Mouse (Mus musculus): ENCODE measurements around the gene Il20rb. TPM values are rescaled to one million over a fixed set of nuclear protein-coding genes. Genes with fewer than 3 reads are reported as not detected.

Gene Il20rb
- polyA plus RNA-seq, 1 experiment = 8.3 TPM

DNA sequence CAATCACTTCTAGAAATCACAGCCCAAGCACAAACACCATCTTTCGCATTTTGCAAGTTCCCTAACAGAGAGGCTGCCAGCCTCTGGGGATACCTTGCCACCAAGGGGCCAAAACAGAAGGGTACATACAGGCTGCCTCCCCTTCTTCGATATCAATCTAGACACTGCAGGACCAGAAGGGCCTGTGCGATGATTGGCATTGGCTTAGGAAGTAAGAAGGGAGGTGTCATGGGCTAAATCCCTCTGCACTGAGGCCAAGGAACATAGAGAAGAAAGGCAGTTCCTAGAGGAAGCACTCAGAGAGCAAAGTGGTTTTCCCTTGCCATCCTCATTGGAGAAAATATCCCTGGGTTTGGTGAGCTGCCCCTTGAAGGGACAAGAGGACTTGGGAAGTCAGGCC, 16.9 kb downstream of the Il20rb start:
- Histone ChIP-seq H3K4me3 (ENCODE audit: control insufficient read depth, insufficient read depth, low read length) (no peak overlapping the region), H3K27ac (ENCODE audit: control insufficient read depth, insufficient read depth, low read length) (no peak overlapping the region), H3K27me3 (ENCODE audit: control insufficient read depth, insufficient read depth, low read length) (no peaks in the 10 kb centered on the region), H3K36me3 (ENCODE audit: control insufficient read depth, insufficient read depth, low read length) (no peaks in the 10 kb centered on the region), H3K4me1 (replicated peaks; ENCODE audit: control insufficient read depth, insufficient read depth, low read length) (peaks cover 10% of the 10 kb centered on the region; the same call in 1 of the 2 replicates)
- no peak for TF ChIP-seq POLR2A (IDR thresholded peaks at IDR 0.05; ENCODE audit: control insufficient read depth, extremely low read depth, insufficient read depth, low read length, poor library complexity)
- TF ChIP-seq CTCF (IDR thresholded peaks at IDR 0.05; ENCODE audit: borderline replicate concordance, control insufficient read depth, extremely low read depth, insufficient read depth, low read length, poor library complexity) = no peak
- 94% methylated on average over 3 of the region's 3 CpGs for WGBS
- DNase-seq = no peak

DNA sequence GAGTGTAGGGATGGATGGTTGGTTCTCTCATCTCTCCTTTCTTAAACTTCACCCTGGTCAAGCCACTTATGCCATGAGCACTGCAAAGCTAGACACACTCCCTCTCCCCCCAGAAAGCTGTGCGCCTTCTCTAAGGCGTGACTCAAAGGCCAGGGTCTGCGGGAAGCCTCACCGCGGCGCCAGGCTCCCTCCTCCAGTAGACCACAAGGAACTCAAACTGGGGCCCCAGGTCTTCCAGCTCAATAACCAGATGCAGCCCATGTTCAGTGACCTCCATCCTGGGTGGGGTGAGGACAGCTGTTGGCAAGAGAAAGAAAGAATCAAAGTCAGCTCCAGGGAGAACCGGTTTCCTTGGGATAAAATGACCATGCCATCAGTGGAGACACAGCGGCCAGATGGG, 18.4 kb downstream of the Il20rb start:
- no peak overlapping the region for H3K4me3 ChIP-seq (ENCODE audit: control insufficient read depth, insufficient read depth, low read length)
- WGBS = 89% methylated on average over 8 of the region's 8 CpGs
- no peaks in the 10 kb centered on the region for H3K36me3 ChIP-seq (ENCODE audit: control insufficient read depth, insufficient read depth, low read length)
- no peaks in the 10 kb centered on the region for H3K27me3 ChIP-seq (ENCODE audit: control insufficient read depth, insufficient read depth, low read length)
- H3K27ac ChIP-seq (ENCODE audit: control insufficient read depth, insufficient read depth, low read length) = no peak overlapping the region
- peaks cover 16% of the 10 kb centered on the region for H3K4me1 ChIP-seq (replicated peaks; ENCODE audit: control insufficient read depth, insufficient read depth, low read length)
- TF ChIP-seq CTCF (IDR thresholded peaks at IDR 0.05; ENCODE audit: borderline replicate concordance, control insufficient read depth, extremely low read depth, insufficient read depth, low read length, poor library complexity) (no peak), POLR2A (IDR thresholded peaks at IDR 0.05; ENCODE audit: control insufficient read depth, extremely low read depth, insufficient read depth, low read length, poor library complexity) (no peak)
- DNase-seq = no peak

DNA sequence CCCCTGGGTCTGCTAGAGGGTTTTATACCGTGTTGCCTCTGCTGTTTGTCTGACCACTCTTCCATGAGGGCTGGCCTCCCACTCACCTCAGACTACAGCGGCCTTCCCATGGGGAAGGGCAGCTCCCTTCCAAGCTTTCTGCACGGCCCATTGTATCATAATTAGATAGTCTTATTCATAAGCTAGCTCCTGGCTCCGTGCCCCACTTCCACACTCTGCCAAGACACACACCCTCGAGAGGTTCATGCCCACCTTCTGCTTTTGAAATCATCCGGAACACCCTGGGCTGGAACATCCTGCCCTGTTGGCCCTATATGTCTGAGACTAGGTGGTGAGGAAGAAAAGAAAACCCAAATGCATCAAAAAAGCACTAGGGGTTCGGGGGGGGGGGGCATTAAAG, 18.9 kb downstream of the Il20rb start:
- Histone ChIP-seq H3K36me3 (ENCODE audit: control insufficient read depth, insufficient read depth, low read length) (no peaks in the 10 kb centered on the region), H3K27me3 (ENCODE audit: control insufficient read depth, insufficient read depth, low read length) (no peaks in the 10 kb centered on the region), H3K4me1 (replicated peaks; ENCODE audit: control insufficient read depth, insufficient read depth, low read length) (peaks cover 16% of the 10 kb centered on the region), H3K27ac (ENCODE audit: control insufficient read depth, insufficient read depth, low read length) (no peak overlapping the region), H3K4me3 (ENCODE audit: control insufficient read depth, insufficient read depth, low read length) (no peak overlapping the region)
- 91% methylated on average over 7 of the region's 7 CpGs for WGBS
- TF ChIP-seq POLR2A (IDR thresholded peaks at IDR 0.05; ENCODE audit: control insufficient read depth, extremely low read depth, insufficient read depth, low read length, poor library complexity) = no peak
- TF ChIP-seq CTCF (IDR thresholded peaks at IDR 0.05; ENCODE audit: borderline replicate concordance, control insufficient read depth, extremely low read depth, insufficient read depth, low read length, poor library complexity) = no peak
- no peak for DNase-seq

DNA sequence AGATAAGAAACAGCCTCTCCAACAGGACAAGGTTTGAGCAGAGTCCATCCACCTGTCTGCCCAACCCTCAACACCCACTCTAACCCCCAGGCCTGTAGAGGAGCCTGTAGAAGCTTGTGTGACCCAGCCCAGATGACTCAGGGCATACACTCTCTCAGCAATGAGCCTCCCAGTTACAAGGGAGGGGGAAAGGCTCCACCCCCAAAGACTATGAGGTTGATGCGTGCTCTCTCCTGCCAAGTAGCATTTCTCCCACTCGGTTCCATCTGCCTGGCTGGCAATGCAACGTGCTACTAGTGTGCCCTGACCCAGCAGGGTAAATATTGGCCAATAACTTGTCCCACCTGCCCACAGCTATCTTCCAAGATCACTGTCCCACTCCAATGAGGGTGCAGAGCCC, 19.8 kb downstream of the Il20rb start:
- peaks cover 23% of the 10 kb centered on the region for H3K4me1 ChIP-seq (replicated peaks; ENCODE audit: control insufficient read depth, insufficient read depth, low read length)
- H3K27me3 ChIP-seq (ENCODE audit: control insufficient read depth, insufficient read depth, low read length) = no peaks in the 10 kb centered on the region
- 91% methylated on average over 3 of the region's 3 CpGs for WGBS
- TF ChIP-seq POLR2A (IDR thresholded peaks at IDR 0.05; ENCODE audit: control insufficient read depth, extremely low read depth, insufficient read depth, low read length, poor library complexity) = no peak
- TF ChIP-seq CTCF (IDR thresholded peaks at IDR 0.05; ENCODE audit: borderline replicate concordance, control insufficient read depth, extremely low read depth, insufficient read depth, low read length, poor library complexity) = no peak
- DNase-seq = no peak
- no peaks in the 10 kb centered on the region for H3K36me3 ChIP-seq (ENCODE audit: control insufficient read depth, insufficient read depth, low read length)
- no peak overlapping the region for H3K27ac ChIP-seq (ENCODE audit: control insufficient read depth, insufficient read depth, low read length)
- H3K4me3 ChIP-seq (ENCODE audit: control insufficient read depth, insufficient read depth, low read length) = no peak overlapping the region

DNA sequence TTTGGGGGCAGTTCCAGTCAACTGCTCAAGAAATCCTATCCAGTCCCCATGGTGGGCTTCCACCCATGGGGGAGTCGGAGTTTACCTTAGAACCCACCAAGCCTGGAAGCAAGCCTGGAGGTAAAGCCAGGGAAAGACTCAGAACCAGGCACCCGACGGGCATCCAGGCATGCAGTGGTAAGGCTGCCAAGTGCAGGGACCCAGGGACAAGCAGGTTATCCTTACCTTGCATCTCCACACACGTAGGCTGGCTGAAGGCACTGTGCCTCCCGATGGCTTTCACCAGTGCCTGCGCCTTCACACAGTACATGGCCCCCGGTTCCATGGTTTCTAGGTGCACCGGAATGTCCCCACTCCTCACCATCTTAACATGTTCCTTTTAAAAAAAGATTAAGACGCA, 20.6 kb downstream of the Il20rb start:
- peaks cover 26% of the 10 kb centered on the region for H3K4me1 ChIP-seq (replicated peaks; ENCODE audit: control insufficient read depth, insufficient read depth, low read length)
- TF ChIP-seq POLR2A (IDR thresholded peaks at IDR 0.05; ENCODE audit: control insufficient read depth, extremely low read depth, insufficient read depth, low read length, poor library complexity) = no peak
- TF ChIP-seq CTCF (IDR thresholded peaks at IDR 0.05; ENCODE audit: borderline replicate concordance, control insufficient read depth, extremely low read depth, insufficient read depth, low read length, poor library complexity) = no peak
- WGBS = 98% methylated on average over 9 of the region's 9 CpGs
- no peak overlapping the region for H3K4me3 ChIP-seq (ENCODE audit: control insufficient read depth, insufficient read depth, low read length)
- no peaks in the 10 kb centered on the region for H3K36me3 ChIP-seq (ENCODE audit: control insufficient read depth, insufficient read depth, low read length)
- H3K27me3 ChIP-seq (ENCODE audit: control insufficient read depth, insufficient read depth, low read length) = no peaks in the 10 kb centered on the region
- DNase-seq = no peak
- no peak overlapping the region for H3K27ac ChIP-seq (ENCODE audit: control insufficient read depth, insufficient read depth, low read length)

DNA sequence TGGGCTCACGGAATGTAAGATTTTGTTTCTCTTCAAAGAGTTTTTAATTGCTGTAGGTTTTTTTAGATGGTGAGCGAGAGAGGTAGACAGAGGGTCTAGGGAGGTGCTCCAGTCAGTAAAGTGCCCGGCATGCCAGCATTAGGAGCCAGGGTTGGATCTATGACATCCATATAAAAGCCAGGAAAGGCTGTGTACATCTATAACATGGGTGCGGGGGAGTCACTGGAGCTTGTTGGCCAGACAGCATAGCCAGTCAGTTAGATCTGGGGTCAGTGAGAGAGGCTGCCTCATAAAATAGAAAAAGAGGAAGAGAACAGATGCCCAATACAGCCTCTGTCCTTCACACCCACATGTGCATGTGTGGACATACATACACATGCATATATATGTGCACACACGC, 21.2 kb downstream of the Il20rb start:
- DNase-seq = no peak
- 98% methylated on average over 5 of the region's 5 CpGs for WGBS
- TF ChIP-seq CTCF (IDR thresholded peaks at IDR 0.05; ENCODE audit: borderline replicate concordance, control insufficient read depth, extremely low read depth, insufficient read depth, low read length, poor library complexity) (no peak), POLR2A (IDR thresholded peaks at IDR 0.05; ENCODE audit: control insufficient read depth, extremely low read depth, insufficient read depth, low read length, poor library complexity) (no peak)
- Histone ChIP-seq H3K27me3 (ENCODE audit: control insufficient read depth, insufficient read depth, low read length) (no peaks in the 10 kb centered on the region), H3K36me3 (ENCODE audit: control insufficient read depth, insufficient read depth, low read length) (no peaks in the 10 kb centered on the region), H3K4me3 (ENCODE audit: control insufficient read depth, insufficient read depth, low read length) (no peak overlapping the region), H3K27ac (ENCODE audit: control insufficient read depth, insufficient read depth, low read length) (no peak overlapping the region), H3K4me1 (replicated peaks; ENCODE audit: control insufficient read depth, insufficient read depth, low read length) (peaks cover 29% of the 10 kb centered on the region)

DNA sequence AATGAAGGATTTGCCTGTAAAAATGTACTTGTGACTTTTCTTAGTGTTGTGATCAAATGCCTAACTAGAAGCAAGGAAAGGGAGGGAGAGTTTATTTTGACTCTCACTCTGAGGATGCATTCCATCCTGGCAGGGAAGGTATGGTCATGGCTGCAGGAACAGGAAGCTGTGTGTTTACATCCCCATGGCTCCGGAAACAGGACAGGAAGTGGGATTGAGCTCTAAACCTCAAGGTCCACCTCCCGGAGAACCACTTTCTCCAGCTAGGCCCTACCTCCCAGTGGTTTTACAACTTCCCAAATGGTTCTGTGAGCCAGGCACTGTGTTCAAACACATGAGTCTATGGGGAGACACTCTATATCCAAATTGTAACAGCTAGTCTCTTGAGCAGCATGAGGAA, 22.8 kb downstream of the Il20rb start:
- Histone ChIP-seq H3K36me3 (ENCODE audit: control insufficient read depth, insufficient read depth, low read length) (no peaks in the 10 kb centered on the region), H3K27ac (ENCODE audit: control insufficient read depth, insufficient read depth, low read length) (no peak overlapping the region), H3K4me1 (replicated peaks; ENCODE audit: control insufficient read depth, insufficient read depth, low read length) (peaks cover 40% of the 10 kb centered on the region), H3K4me3 (ENCODE audit: control insufficient read depth, insufficient read depth, low read length) (no peak overlapping the region), H3K27me3 (ENCODE audit: control insufficient read depth, insufficient read depth, low read length) (no peaks in the 10 kb centered on the region)
- TF ChIP-seq POLR2A (IDR thresholded peaks at IDR 0.05; ENCODE audit: control insufficient read depth, extremely low read depth, insufficient read depth, low read length, poor library complexity) (no peak), CTCF (IDR thresholded peaks at IDR 0.05; ENCODE audit: borderline replicate concordance, control insufficient read depth, extremely low read depth, insufficient read depth, low read length, poor library complexity) (no peak)
- WGBS = 25% methylated on average over 2 of the region's 2 CpGs
- no peak for DNase-seq

All from thymus, adult 2 months (tissue).